8 mouse cellular contexts compared by ENCODE assay signal in the genomic region with DNA sequence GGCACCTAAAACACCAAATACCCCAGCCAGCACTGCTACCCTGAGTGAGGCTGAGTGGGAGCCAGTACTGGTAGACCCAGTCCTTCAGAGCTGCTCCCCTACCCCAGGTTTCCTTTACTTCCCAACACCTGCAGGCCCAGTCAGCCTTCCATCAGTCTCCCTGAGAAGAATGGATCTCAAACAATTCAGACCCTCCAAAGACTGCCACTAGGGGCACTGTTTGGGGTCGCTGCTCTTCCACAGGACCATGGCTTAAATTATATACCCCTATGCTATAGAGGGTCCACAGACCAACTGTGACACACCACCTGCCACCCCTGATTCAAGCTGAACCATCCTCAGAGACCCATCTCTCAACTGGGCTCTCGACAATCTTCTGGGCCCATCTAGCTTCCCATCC. TPM values are rescaled to one million over a fixed set of nuclear protein-coding genes. Genes with fewer than 3 reads are reported as not detected.
DNase-seq lines count a peak whose midpoint lies in the region; ATAC-seq and TF ChIP-seq lines count a peak whose summit lies in the region.

No protein-coding gene starts in this region.

- TF ChIP-seq POLR2A in MEL (IDR thresholded peaks at IDR 0.05; ENCODE audit: control insufficient read depth in 1 of 2, insufficient read depth in 1 of 2, low read depth in 1 of 2, low read length in 2 of 2, poor library complexity in 1 of 2), result no peak

- 30% methylated on average over 2 of the region's 2 CpGs for WGBS in heart, embryonic 12.5 days
- 51% methylated on average over 2 of the region's 2 CpGs for WGBS in hindbrain, postnatal 0 days
- WGBS in neural tube, embryonic 12.5 days, result 35% methylated on average over 2 of the region's 2 CpGs

- no peak; the same call in 1 of the 2 replicates for TF ChIP-seq RAD21 in MEL (IDR thresholded peaks at IDR 0.05; ENCODE audit: low read depth, low read length)

- peaks cover 64% of the 10 kb centered on the region for H3K4me1 ChIP-seq in heart, embryonic 12.5 days (replicated peaks)
- peaks cover 0 to 19% of the 10 kb centered on the region in 2 experiments; a peak in 3 of 4 replicates for H3K4me1 ChIP-seq in MEL (ENCODE audit: control insufficient read depth in 1 of 2, insufficient read depth in 2 of 2, low read length in 2 of 2)
- peaks cover 37% of the 10 kb centered on the region for H3K4me1 ChIP-seq in hindbrain, postnatal 0 days (ENCODE audit: insufficient read depth, low read length)
- peaks cover 48% of the 10 kb centered on the region for H3K4me1 ChIP-seq in neural tube, embryonic 12.5 days

- no peaks in the 10 kb centered on the region for H3K9me3 ChIP-seq in heart, embryonic 12.5 days (replicated peaks)
- no peaks in the 10 kb centered on the region for H3K9me3 ChIP-seq in MEL (replicated peaks; ENCODE audit: insufficient read depth, low read length)
- H3K9me3 ChIP-seq in hindbrain, postnatal 0 days (ENCODE audit: low read length), result no peaks in the 10 kb centered on the region
- no peaks in the 10 kb centered on the region for H3K9me3 ChIP-seq in neural tube, embryonic 12.5 days

- intact Hi-C loops in left cerebral cortex, postnatal 10 days (cut with DNase I), result no loop called here

- no peak overlapping the region for H3K4me3 ChIP-seq in heart, embryonic 12.5 days
- no peak overlapping the region for H3K4me3 ChIP-seq in MEL (ENCODE audit: control insufficient read depth in 1 of 2, insufficient read depth in 1 of 2, low read depth in 2 of 2, low read length in 2 of 2)
- H3K4me3 ChIP-seq in hindbrain, postnatal 0 days (ENCODE audit: low read length), result no peak overlapping the region
- H3K4me3 ChIP-seq in neural tube, embryonic 12.5 days, result no peak overlapping the region

- ATAC-seq in heart, embryonic 12.5 days (ENCODE audit: insufficient number of reproducible peaks, low FRiP score), result no peak
- ATAC-seq in hindbrain, postnatal 0 days, result no peak
- ATAC-seq in neural tube, embryonic 12.5 days (ENCODE audit: low FRiP score, low read depth), result no peak
- no peak for ATAC-seq in cerebellum, adult (ENCODE audit: insufficient number of reproducible peaks, low FRiP score, low TSS enrichment)

- H3K79me2 ChIP-seq in MEL (ENCODE audit: control insufficient read depth, insufficient read depth, low read length, poor library complexity), result peaks cover 65% of the 10 kb centered on the region

- H3K27me3 ChIP-seq in heart, embryonic 12.5 days (replicated peaks), result no peaks in the 10 kb centered on the region
- H3K27me3 ChIP-seq in MEL (ENCODE audit: control insufficient read depth in 1 of 2, insufficient read depth in 2 of 2, low read length in 2 of 2), result no peaks in the 10 kb centered on the region
- H3K27me3 ChIP-seq in hindbrain, postnatal 0 days (ENCODE audit: insufficient read depth, low read length), result no peaks in the 10 kb centered on the region
- no peaks in the 10 kb centered on the region for H3K27me3 ChIP-seq in neural tube, embryonic 12.5 days (replicated peaks)

- TF ChIP-seq CTCF in MEL (IDR thresholded peaks at IDR 0.05 in 2 of 3, conservative IDR thresholded peaks at IDR 0.05 in 1 of 3; ENCODE audit: control insufficient read depth in 1 of 3, insufficient read depth in 1 of 3, low read depth in 2 of 3, low read length in 3 of 3, poor library complexity in 1 of 3, severe bottlenecking in 1 of 3), result peak; percentile 62 to 72 (median 63)
- peak; percentile 62 for TF ChIP-seq CTCF in hindbrain, postnatal 0 days (IDR thresholded peaks at IDR 0.05; ENCODE audit: low read depth)

- H3K4me2 ChIP-seq in heart, embryonic 12.5 days, result no peak overlapping the region
- peak overlapping the region; percentile 96 for H3K4me2 ChIP-seq in hindbrain, postnatal 0 days (ENCODE audit: low read depth, low read length)
- peak overlapping the region; percentile 99 for H3K4me2 ChIP-seq in neural tube, embryonic 12.5 days (replicated peaks)

- no peak for TF ChIP-seq EP300 in MEL (IDR thresholded peaks at IDR 0.05; ENCODE audit: low read depth in 1 of 2, low read length in 2 of 2)

- peaks cover 17% of the 10 kb centered on the region for H3K36me3 ChIP-seq in heart, embryonic 12.5 days
- H3K36me3 ChIP-seq in MEL (ENCODE audit: control insufficient read depth in 1 of 2, insufficient read depth in 2 of 2, low read length in 2 of 2), result peaks cover 3 to 10% of the 10 kb centered on the region in 2 experiments; a peak in 3 of 4 replicates
- 0 out of 2 replicates have a peak, but pooled peaks cover 4% of the 10 kb centered on the region for H3K36me3 ChIP-seq in hindbrain, postnatal 0 days (ENCODE audit: insufficient read depth, low read length)
- peaks cover 28% of the 10 kb centered on the region for H3K36me3 ChIP-seq in neural tube, embryonic 12.5 days

- H3K27ac ChIP-seq in heart, embryonic 12.5 days (ENCODE audit: poor library complexity, severe bottlenecking), result no peak overlapping the region
- no peak overlapping the region for H3K27ac ChIP-seq in MEL (ENCODE audit: control insufficient read depth, low read depth, low read length)
- no peak overlapping the region for H3K27ac ChIP-seq in hindbrain, postnatal 0 days
- no peak overlapping the region for H3K27ac ChIP-seq in neural tube, embryonic 12.5 days

- DNase-seq in heart, adult 9 months (ENCODE audit: low spot score in 2 of 2), result no peak
- DNase-seq in MEL (ENCODE audit: low read depth, low spot score), result peak; percentile 61
- DNase-seq in hindbrain, postnatal 0 days (ENCODE audit: low spot score), result no peak
- no peak for DNase-seq in left cerebral cortex, postnatal 10 days (ENCODE audit: extremely low spot score in 1 of 2, low spot score in 2 of 2)
- DNase-seq in urinary bladder, postnatal 4 days (ENCODE audit: low spot score in 2 of 2), result no peak

- peak overlapping the region; percentile 26; the same call in 1 of the 2 replicates for H3K9ac ChIP-seq in heart, embryonic 12.5 days
- no peak overlapping the region for H3K9ac ChIP-seq in MEL (ENCODE audit: control insufficient read depth, low read depth, low read length, poor library complexity, severe bottlenecking)
- H3K9ac ChIP-seq in hindbrain, postnatal 0 days (replicated peaks; ENCODE audit: low read length), result no peak overlapping the region
- H3K9ac ChIP-seq in neural tube, embryonic 12.5 days, result peak overlapping the region; percentile 29; the same call in 1 of the 2 replicates

TF ChIP-seq in MEL, 35 proteins besides CTCF, POLR2A, EP300 and RAD21 (continues in another document):
- TF ChIP-seq GATA1 (IDR thresholded peaks at IDR 0.05; ENCODE audit: low read depth, low read length), result no peak
- TF ChIP-seq JUND (IDR thresholded peaks at IDR 0.05; ENCODE audit: low read depth, low read length), result no peak

RNA-seq across cellular contexts. Expression of a gene that starts 3.9 kb away (rescaled TPM):
- 26.2 and 26.5 TPM in 2 replicates for polyA plus RNA-seq in heart, embryonic 12.5 days (2016; fragmentation: Nextera tagmentation; extraction: Ambion mirVana)
- total RNA-seq in MEL (2012; rRNA removed), result 10.0 and 13.6 TPM in 2 replicates
- polyA plus RNA-seq in MEL (2012; ENCODE audit: insufficient read depth in 1 of 2, insufficient read length in 2 of 2, low read depth in 1 of 2, low replicate concordance in 2 of 2, missing spikeins in 1 of 2), result 10 to 100 TPM in 1 of 2 experiments, not detected in 1; 29.0 TPM
- total RNA-seq in hindbrain, postnatal 0 days (2014; rRNA removed), result 125 and 128 TPM in 2 replicates
- 27.0 and 27.7 TPM in 2 replicates for polyA plus RNA-seq in hindbrain, postnatal 0 days (2015; fragmentation: Nextera tagmentation; extraction: Ambion mirVana)
- 44.3 and 48.8 TPM in 2 replicates for polyA plus RNA-seq in neural tube, embryonic 12.5 days (2016; fragmentation: Nextera tagmentation; extraction: Ambion mirVana)
- 10 to 100 TPM; 78.7 to 79.3 TPM for total RNA-seq in left cerebral cortex, postnatal 10 days (2021)

RNA-seq across cellular contexts. Expression of a gene that starts 18.1 kb away (rescaled TPM):
- polyA plus RNA-seq in heart, embryonic 12.5 days (2016; fragmentation: Nextera tagmentation; extraction: Ambion mirVana), result 0.32 and 0.36 TPM in 2 replicates
- total RNA-seq in MEL (2012; rRNA removed), result 2.9 and 3.3 TPM in 2 replicates
- 1 to 10 TPM in 1 of 2 experiments, not detected in 1; 7.8 TPM for polyA plus RNA-seq in MEL (2012; ENCODE audit: insufficient read depth in 1 of 2, insufficient read length in 2 of 2, low read depth in 1 of 2, low replicate concordance in 2 of 2, missing spikeins in 1 of 2)
- total RNA-seq in hindbrain, postnatal 0 days (2014; rRNA removed), result 0.25 TPM in 1 of 2 replicates, not detected in the other
- polyA plus RNA-seq in hindbrain, postnatal 0 days (2015; fragmentation: Nextera tagmentation; extraction: Ambion mirVana), result not detected in 2 replicates
- polyA plus RNA-seq in neural tube, embryonic 12.5 days (2016; fragmentation: Nextera tagmentation; extraction: Ambion mirVana), result 0.30 TPM in 1 of 2 replicates, not detected in the other
- under 1 TPM; 0.36 to 0.45 TPM for total RNA-seq in left cerebral cortex, postnatal 10 days (2021)

RNA-seq across cellular contexts. Expression of a gene that starts 18.4 kb away (rescaled TPM):
- 118 and 121 TPM in 2 replicates for polyA plus RNA-seq in heart, embryonic 12.5 days (2016; fragmentation: Nextera tagmentation; extraction: Ambion mirVana)
- total RNA-seq in MEL (2012; rRNA removed), result 49.6 and 58.0 TPM in 2 replicates
- polyA plus RNA-seq in MEL (2012; ENCODE audit: insufficient read depth in 1 of 2, insufficient read length in 2 of 2, low read depth in 1 of 2, low replicate concordance in 2 of 2, missing spikeins in 1 of 2), result 10 to 100 TPM in 1 of 2 experiments, not detected in 1; 78.7 TPM
- total RNA-seq in hindbrain, postnatal 0 days (2014; rRNA removed), result 60.0 and 61.7 TPM in 2 replicates
- polyA plus RNA-seq in hindbrain, postnatal 0 days (2015; fragmentation: Nextera tagmentation; extraction: Ambion mirVana), result 153 and 162 TPM in 2 replicates
- 140 and 145 TPM in 2 replicates for polyA plus RNA-seq in neural tube, embryonic 12.5 days (2016; fragmentation: Nextera tagmentation; extraction: Ambion mirVana)
- 10 to 100 TPM; 51.7 to 55.2 TPM for total RNA-seq in left cerebral cortex, postnatal 10 days (2021)

RNA-seq across cellular contexts. Expression of a gene that starts 41.3 kb away (rescaled TPM):
- 0.08 TPM in 1 of 2 replicates, not detected in the other for polyA plus RNA-seq in heart, embryonic 12.5 days (2016; fragmentation: Nextera tagmentation; extraction: Ambion mirVana)
- total RNA-seq in MEL (2012; rRNA removed), result 0.07 and 0.35 TPM in 2 replicates
- polyA plus RNA-seq in MEL (2012; ENCODE audit: insufficient read depth in 1 of 2, insufficient read length in 2 of 2, low read depth in 1 of 2, low replicate concordance in 2 of 2, missing spikeins in 1 of 2), result under 1 TPM in 1 of 2 experiments, not detected in 1; 0.33 TPM
- 1.9 and 4.4 TPM in 2 replicates for total RNA-seq in hindbrain, postnatal 0 days (2014; rRNA removed)
- 1.3 TPM in 2 replicates for polyA plus RNA-seq in hindbrain, postnatal 0 days (2015; fragmentation: Nextera tagmentation; extraction: Ambion mirVana)
- polyA plus RNA-seq in neural tube, embryonic 12.5 days (2016; fragmentation: Nextera tagmentation; extraction: Ambion mirVana), result 0.11 and 0.19 TPM in 2 replicates
- under 1 TPM; 0.49 to 0.94 TPM for total RNA-seq in left cerebral cortex, postnatal 10 days (2021)

RNA-seq across cellular contexts. Expression of a gene that starts 45.3 kb away (rescaled TPM):
- polyA plus RNA-seq in heart, embryonic 12.5 days (2016; fragmentation: Nextera tagmentation; extraction: Ambion mirVana), result 37.1 and 40.6 TPM in 2 replicates
- 29.9 and 31.1 TPM in 2 replicates for total RNA-seq in MEL (2012; rRNA removed)
- polyA plus RNA-seq in MEL (2012; ENCODE audit: insufficient read depth in 1 of 2, insufficient read length in 2 of 2, low read depth in 1 of 2, low replicate concordance in 2 of 2, missing spikeins in 1 of 2), result 10 to 100 TPM in 1 of 2 experiments, not detected in 1; 62.2 TPM
- 67.0 and 90.9 TPM in 2 replicates for total RNA-seq in hindbrain, postnatal 0 days (2014; rRNA removed)
- polyA plus RNA-seq in hindbrain, postnatal 0 days (2015; fragmentation: Nextera tagmentation; extraction: Ambion mirVana), result 70.3 and 77.5 TPM in 2 replicates
- polyA plus RNA-seq in neural tube, embryonic 12.5 days (2016; fragmentation: Nextera tagmentation; extraction: Ambion mirVana), result 70.1 and 79.0 TPM in 2 replicates
- total RNA-seq in left cerebral cortex, postnatal 10 days (2021), result 10 to 100 TPM; 78.0 to 81.5 TPM

Comparison
In these comparisons a context has a peak if more than half of its experiments do, and no peak if none do; other contexts are left out.
1. H3K9ac ChIP-seq: peak in heart, embryonic 12.5 days (single experiment) and neural tube, embryonic 12.5 days (single experiment); none in MEL (single experiment) and hindbrain, postnatal 0 days (single experiment).